Mouse (Mus musculus): ENCODE measurements around the gene Gngt2. TPM values are rescaled to one million over a fixed set of nuclear protein-coding genes. Genes with fewer than 3 reads are reported as not detected.

Gngt2 gene
- polyA plus RNA-seq, 1 experiment from 2014 or later, result 13.3 TPM

GRCm38 (mm10) chr11:95826317-95827167 is 10.5 kb upstream of the Gngt2 start:
- WGBS, result 60% methylated on average over 6 of the region's 6 CpGs
- peaks cover 27% of the 10 kb centered on the region for H3K4me1 ChIP-seq
- no peaks in the 10 kb centered on the region for H3K36me3 ChIP-seq
- no peak overlapping the region for H3K4me3 ChIP-seq
- no peaks in the 10 kb centered on the region for H3K9me3 ChIP-seq
- no peak overlapping the region for H3K27ac ChIP-seq
- H3K27me3 ChIP-seq, result peaks cover 95% of the 10 kb centered on the region
- ATAC-seq (ENCODE audit: insufficient number of reproducible peaks, insufficient read depth, low FRiP score, low TSS enrichment, low read depth), result no peak
- H3K9ac ChIP-seq, result no peak overlapping the region
- no peak overlapping the region for H3K4me2 ChIP-seq

- 33% methylated on average over 3 of the region's 3 CpGs for WGBS
- Histone ChIP-seq H3K4me1 (peaks cover 27% of the 10 kb centered on the region), H3K9me3 (no peaks in the 10 kb centered on the region), H3K36me3 (no peaks in the 10 kb centered on the region), H3K9ac (no peak overlapping the region), H3K4me3 (no peak overlapping the region), H3K4me2 (no peak overlapping the region), H3K27me3 (peaks cover 96% of the 10 kb centered on the region), H3K27ac (no peak overlapping the region)
- ATAC-seq (ENCODE audit: insufficient number of reproducible peaks, insufficient read depth, low FRiP score, low TSS enrichment, low read depth), result no peak
These were observed 9.9 kb upstream of the Gngt2 start for GRCm38 (mm10) chr11:95827168-95827447.

DNA sequence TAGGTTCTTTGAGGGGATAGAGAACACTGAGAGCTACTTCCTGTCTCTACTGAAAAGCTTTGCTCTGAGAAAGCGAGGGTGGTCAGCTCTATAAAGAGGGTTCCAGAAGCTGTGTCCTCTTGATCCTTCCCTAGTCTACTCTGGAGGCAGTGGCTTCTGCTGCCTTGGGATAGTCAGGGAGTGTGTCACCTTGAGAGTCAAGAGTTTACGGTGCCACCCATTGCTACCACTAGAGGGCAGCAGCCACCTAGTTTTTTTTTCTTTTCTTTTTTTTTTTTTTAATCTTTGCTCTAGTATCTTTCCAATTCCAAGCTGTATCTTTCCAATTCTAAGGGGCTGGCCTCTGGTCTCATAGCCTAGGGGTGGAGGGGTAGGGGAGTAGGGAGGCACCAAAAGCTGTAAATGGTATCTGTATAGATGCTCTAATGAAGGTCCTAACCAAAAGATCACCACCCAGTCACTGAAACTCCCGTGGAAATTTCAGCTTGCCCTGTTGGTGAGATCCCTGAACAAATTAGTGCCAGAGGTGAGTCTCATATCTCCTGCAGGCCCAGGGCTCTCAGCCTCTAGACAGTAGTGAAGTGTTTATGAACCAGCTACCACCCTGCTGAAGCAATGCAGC is 9.4 kb upstream of the Gngt2 start:
- whole genome bisulfite sequencing, result 17% methylated on average over 3 of the region's 3 CpGs
- Histone ChIP-seq H3K4me1 (peaks cover 27% of the 10 kb centered on the region), H3K9me3 (no peaks in the 10 kb centered on the region), H3K27ac (no peak overlapping the region), H3K4me3 (no peak overlapping the region), H3K27me3 (peaks cover 96% of the 10 kb centered on the region), H3K36me3 (no peaks in the 10 kb centered on the region), H3K4me2 (no peak overlapping the region), H3K9ac (no peak overlapping the region)
- no peak for ATAC-seq (ENCODE audit: insufficient number of reproducible peaks, insufficient read depth, low FRiP score, low TSS enrichment, low read depth)

DNA sequence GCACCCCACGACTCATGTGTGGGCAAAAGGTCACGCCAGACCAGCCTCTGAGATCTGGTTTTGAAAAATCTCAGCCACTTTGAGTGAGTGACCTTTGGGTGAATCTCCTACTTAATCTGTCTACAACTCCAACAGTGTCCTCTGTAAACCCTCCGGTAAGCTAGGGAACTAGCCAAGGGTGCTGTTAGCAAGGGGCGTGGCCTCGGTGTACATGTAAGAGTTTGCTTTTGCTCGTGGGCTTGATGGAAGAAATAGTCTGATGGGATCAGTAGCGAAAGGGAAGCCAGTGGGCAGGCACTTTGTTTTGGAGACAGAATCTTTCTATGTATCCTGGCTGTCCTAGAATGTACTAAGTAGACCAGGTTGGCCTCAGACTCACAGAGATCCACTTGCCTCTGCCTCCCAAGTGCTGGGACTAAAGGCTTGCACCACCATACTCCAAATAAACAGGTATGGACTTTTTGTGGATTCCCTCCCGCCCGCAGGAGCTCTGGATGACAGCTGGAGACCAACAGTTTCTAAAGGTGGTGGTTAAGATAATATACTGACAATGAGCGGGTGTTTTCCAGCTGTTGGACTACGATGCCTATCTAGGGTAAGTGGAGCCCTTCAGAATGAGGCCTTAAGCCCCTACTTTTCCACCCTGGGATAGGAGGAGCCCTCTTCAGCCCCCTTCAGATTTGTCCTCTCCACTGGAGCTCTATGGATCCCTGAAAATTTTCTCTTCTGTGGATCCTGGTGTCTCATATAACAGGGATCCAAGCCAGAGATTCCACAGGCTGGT is 8.6 kb upstream of the Gngt2 start:
- no peak for ATAC-seq (ENCODE audit: insufficient number of reproducible peaks, insufficient read depth, low FRiP score, low TSS enrichment, low read depth)

DNA sequence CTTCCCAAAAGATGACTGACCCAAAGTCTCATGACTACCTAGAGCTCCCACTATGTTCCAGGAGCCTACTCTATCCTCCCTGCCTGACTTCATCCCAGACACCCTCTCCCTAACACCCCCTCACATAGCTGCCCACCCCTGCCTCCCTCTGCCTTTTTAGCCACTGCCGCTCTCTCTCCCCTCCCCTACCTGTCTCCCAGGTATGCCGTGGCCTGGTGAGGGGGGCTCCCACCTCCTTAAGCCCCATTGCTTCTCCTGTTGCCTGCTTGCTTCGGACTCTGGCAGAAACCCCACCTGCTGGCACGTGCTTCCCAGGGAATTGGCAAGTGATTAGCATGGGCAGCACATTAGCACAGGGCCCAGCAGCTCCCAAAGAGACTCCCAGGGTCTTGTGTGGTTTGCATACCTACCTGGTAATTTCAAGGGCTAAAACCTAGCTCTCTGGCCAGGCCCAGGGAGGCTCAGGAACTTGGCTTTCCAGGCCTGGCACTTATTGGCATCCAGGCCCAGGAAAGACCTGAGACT is 7.4 kb upstream of the Gngt2 start:
- H3K9me3 ChIP-seq, result no peaks in the 10 kb centered on the region
- H3K27ac ChIP-seq, result no peak overlapping the region
- H3K36me3 ChIP-seq, result no peaks in the 10 kb centered on the region
- 0 out of 2 replicates have a peak overlapping the region, but pooled peaks have one; percentile 61 for H3K9ac ChIP-seq
- peak overlapping the region; percentile 60; the same call in 1 of the 2 replicates for H3K4me2 ChIP-seq
- H3K4me1 ChIP-seq, result peaks cover 39% of the 10 kb centered on the region
- peaks cover 98% of the 10 kb centered on the region for H3K27me3 ChIP-seq
- no peak for ATAC-seq (ENCODE audit: insufficient number of reproducible peaks, insufficient read depth, low FRiP score, low TSS enrichment, low read depth)
- peak overlapping the region; percentile 36 for H3K4me3 ChIP-seq
- WGBS, result 35% methylated on average over 4 of the region's 4 CpGs

More for the DNA sequence above, 8.6 kb upstream of the Gngt2 start:
- no peak overlapping the region for H3K27ac ChIP-seq
- no peaks in the 10 kb centered on the region for H3K9me3 ChIP-seq
- peaks cover 30% of the 10 kb centered on the region for H3K4me1 ChIP-seq
- H3K36me3 ChIP-seq, result no peaks in the 10 kb centered on the region
- H3K4me3 ChIP-seq, result no peak overlapping the region
- peaks cover 96% of the 10 kb centered on the region for H3K27me3 ChIP-seq
- WGBS, result 75% methylated on average over 11 of the region's 11 CpGs
- H3K4me2 ChIP-seq, result no peak overlapping the region
- H3K9ac ChIP-seq, result no peak overlapping the region

- no peak for ATAC-seq (ENCODE audit: insufficient number of reproducible peaks, insufficient read depth, low FRiP score, low TSS enrichment, low read depth)
- Histone ChIP-seq H3K27ac (no peak overlapping the region), H3K9ac (peak overlapping the region; percentile 61), H3K9me3 (no peaks in the 10 kb centered on the region), H3K27me3 (peaks cover 98% of the 10 kb centered on the region), H3K4me1 (peaks cover 37% of the 10 kb centered on the region), H3K36me3 (no peaks in the 10 kb centered on the region), H3K4me3 (peak overlapping the region; percentile 36), H3K4me2 (peak overlapping the region; percentile 60)
- 2% methylated on average over 80 of the region's 80 CpGs for WGBS
These were observed 6.4 kb upstream of the Gngt2 start for GRCm38 (mm10) chr11:95830411-95831275.

GRCm38 (mm10) chr11:95831276-95831619 is 5.8 kb upstream of the Gngt2 start:
- H3K27me3 ChIP-seq, result peaks cover 99% of the 10 kb centered on the region
- H3K9ac ChIP-seq, result 0 out of 2 replicates have a peak overlapping the region, but pooled peaks have one; percentile 61
- H3K4me3 ChIP-seq, result peak overlapping the region; percentile 36
- H3K9me3 ChIP-seq, result no peaks in the 10 kb centered on the region
- peaks cover 37% of the 10 kb centered on the region for H3K4me1 ChIP-seq
- H3K4me2 ChIP-seq, result peak overlapping the region; percentile 60
- H3K36me3 ChIP-seq, result no peaks in the 10 kb centered on the region
- WGBS, result 3% methylated on average over 10 of the region's 10 CpGs
- ATAC-seq (ENCODE audit: insufficient number of reproducible peaks, insufficient read depth, low FRiP score, low TSS enrichment, low read depth), result no peak
- H3K27ac ChIP-seq, result no peak overlapping the region

- H3K4me2 ChIP-seq, result peak overlapping the region; percentile 60
- peak overlapping the region; percentile 36 for H3K4me3 ChIP-seq
- 3% methylated on average over 15 of the region's 15 CpGs for WGBS
- no peaks in the 10 kb centered on the region for H3K9me3 ChIP-seq
- 0 out of 2 replicates have a peak overlapping the region, but pooled peaks have one; percentile 61 for H3K9ac ChIP-seq
- peaks cover 41% of the 10 kb centered on the region for H3K4me1 ChIP-seq
- peaks cover 99% of the 10 kb centered on the region for H3K27me3 ChIP-seq
- no peak overlapping the region for H3K27ac ChIP-seq
- no peak for ATAC-seq (ENCODE audit: insufficient number of reproducible peaks, insufficient read depth, low FRiP score, low TSS enrichment, low read depth)
- no peaks in the 10 kb centered on the region for H3K36me3 ChIP-seq
These were observed 5.4 kb upstream of the Gngt2 start for GRCm38 (mm10) chr11:95831641-95832040.

DNA sequence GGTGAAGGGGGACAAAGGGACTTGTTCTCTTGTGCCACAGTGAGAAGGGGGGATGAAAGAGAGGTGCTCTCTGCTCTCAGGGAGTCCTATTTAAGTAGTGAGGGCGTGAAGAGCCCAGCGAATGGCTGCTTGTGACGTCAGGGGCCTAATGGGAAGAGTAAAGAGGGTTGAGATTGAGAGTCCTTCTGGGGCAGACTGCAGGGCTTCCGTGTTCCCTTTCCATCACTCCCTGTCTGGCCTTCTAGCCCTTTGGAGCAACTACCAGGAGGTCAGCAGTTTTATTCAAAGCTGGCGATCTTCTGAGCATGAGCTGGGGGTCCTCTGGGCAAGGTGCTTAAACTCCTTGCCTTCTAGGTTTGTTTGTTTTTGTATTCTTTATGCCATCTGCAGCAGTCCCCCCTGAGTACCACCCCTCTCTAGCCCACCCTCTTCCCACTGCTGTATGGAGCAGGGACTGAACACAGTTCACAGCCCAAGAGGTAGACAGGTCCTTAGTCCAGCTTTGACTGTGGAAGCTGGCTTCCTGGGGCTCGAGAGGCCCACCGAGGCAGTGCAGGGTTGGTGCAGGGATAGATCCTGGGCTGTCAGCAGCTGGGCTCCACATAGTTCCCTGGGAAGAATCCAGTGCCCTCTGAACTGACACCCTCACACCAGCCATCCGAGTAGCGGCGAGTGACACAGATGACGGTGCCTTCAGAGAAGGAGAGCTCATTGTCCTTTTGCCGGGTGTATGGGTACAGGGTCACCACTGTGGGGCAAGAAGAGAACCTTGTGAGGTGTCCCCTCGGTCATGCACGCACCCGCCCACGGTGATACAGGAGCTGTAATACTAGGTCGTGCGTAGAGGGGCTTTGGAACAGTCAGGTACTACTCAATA is 4.6 kb upstream of the Gngt2 start:
- ATAC-seq (ENCODE audit: insufficient number of reproducible peaks, insufficient read depth, low FRiP score, low TSS enrichment, low read depth), result no peak
- peaks cover 99% of the 10 kb centered on the region for H3K27me3 ChIP-seq
- no peak overlapping the region for H3K27ac ChIP-seq
- H3K4me2 ChIP-seq, result no peak overlapping the region
- H3K4me1 ChIP-seq, result peaks cover 48% of the 10 kb centered on the region
- H3K4me3 ChIP-seq, result 0 out of 2 replicates have a peak overlapping the region, but pooled peaks have one; percentile 6
- no peaks in the 10 kb centered on the region for H3K36me3 ChIP-seq
- no peak overlapping the region for H3K9ac ChIP-seq
- WGBS, result 29% methylated on average over 18 of the region's 18 CpGs
- H3K9me3 ChIP-seq, result no peaks in the 10 kb centered on the region

DNA sequence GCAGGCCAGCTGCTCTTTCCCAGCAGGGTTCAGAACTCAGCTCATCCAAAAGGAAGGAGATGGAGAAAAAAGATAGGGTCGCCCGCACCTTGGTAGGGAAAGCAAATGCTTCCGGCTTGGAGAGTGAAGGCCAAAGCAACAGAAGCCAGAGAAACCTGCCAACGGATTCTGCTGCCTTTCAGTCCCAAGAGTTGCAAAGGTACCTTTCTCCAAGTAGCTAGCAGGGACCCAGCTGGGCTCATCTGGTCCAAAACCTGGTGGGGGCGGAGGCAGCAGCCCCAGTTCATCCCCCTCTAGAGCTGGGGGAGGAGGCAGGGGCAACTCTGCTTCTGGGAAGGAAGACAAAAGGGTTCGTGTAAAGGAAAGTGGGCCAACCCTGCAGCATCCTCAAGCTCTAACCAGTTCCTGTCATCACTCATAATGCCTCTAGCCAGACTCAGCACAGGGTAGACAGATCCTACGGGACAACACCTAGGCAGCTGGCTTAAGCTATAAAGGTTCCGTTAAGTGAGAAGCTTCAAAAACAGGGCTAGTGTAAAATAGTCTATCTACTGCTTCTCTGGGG is 3.9 kb upstream of the Gngt2 start:
- Histone ChIP-seq H3K4me1 (peaks cover 51% of the 10 kb centered on the region), H3K36me3 (no peaks in the 10 kb centered on the region), H3K9me3 (no peaks in the 10 kb centered on the region), H3K27ac (no peak overlapping the region), H3K4me3 (0 out of 2 replicates have a peak overlapping the region, but pooled peaks have one; percentile 6), H3K27me3 (peaks cover 94% of the 10 kb centered on the region), H3K4me2 (no peak overlapping the region), H3K9ac (no peak overlapping the region)
- WGBS, result 16% methylated on average over 8 of the region's 8 CpGs
- ATAC-seq (ENCODE audit: insufficient number of reproducible peaks, insufficient read depth, low FRiP score, low TSS enrichment, low read depth), result no peak

Measured in embryonic facial prominence, embryonic 13.5 days (tissue).